Mouse (Mus musculus) lung, postnatal 4 days (tissue): ENCODE data around the gene Grin2d.

Source experiments
- DNase-seq, 2 experiments: peaks; one replicate each; pipeline ENCODE4 v3.0.0; 2021

Gene Grin2d

GRCm38 (mm10) chr7:45850661-45851060, 27.5 kb downstream of the Grin2d start:
- DNase-seq, result no peak

GRCm38 (mm10) chr7:45848447-45849027, 29.6 kb downstream of the Grin2d start:
- DNase-seq, result no peak

GRCm38 (mm10) chr7:45842950-45843744, 35.0 kb downstream of the Grin2d start:
- DNase-seq, result no peak

- DNase-seq, result no peak
Measured at GRCm38 (mm10) chr7:45833924-45834323, 44.3 kb downstream of the Grin2d start.

- DNase-seq, result peak; percentile 16 to 52
Measured at GRCm38 (mm10) chr7:45833148-45833790, 44.9 kb downstream of the Grin2d start.

GRCm38 (mm10) chr7:45832428-45832827, 45.8 kb downstream of the Grin2d start:
- no peak for DNase-seq

GRCm38 (mm10) chr7:45831128-45831525, 47.1 kb downstream of the Grin2d start:
- DNase-seq, result no peak

- DNase-seq, result peak; percentile 86 to 87
Measured at GRCm38 (mm10) chr7:45830427-45831127, 47.6 kb downstream of the Grin2d start, which contains the start of gene Grwd1. Grwd1 (minus strand) TSS chr7:45830944.

GRCm38 (mm10) chr7:45826631-45827030, 51.5 kb downstream of the Grin2d start:
- DNase-seq, result no peak

GRCm38 (mm10) chr7:45824598-45824997, 53.6 kb downstream of the Grin2d start, which contains the start of gene Kcnj14:
Kcnj14 (minus strand) TSS chr7:45824782.
- DNase-seq, result no peak

- DNase-seq, result no peak
Measured at GRCm38 (mm10) chr7:45820913-45821312, 57.3 kb downstream of the Grin2d start.

- no peak for DNase-seq
Measured at GRCm38 (mm10) chr7:45819843-45820242, 58.3 kb downstream of the Grin2d start.

- DNase-seq, result no peak
Measured at GRCm38 (mm10) chr7:45815984-45816351, 62.2 kb downstream of the Grin2d start.

GRCm38 (mm10) chr7:45815323-45815983, 62.7 kb downstream of the Grin2d start:
- DNase-seq, result no peak

- no peak for DNase-seq
Measured at GRCm38 (mm10) chr7:45814841-45815240, 63.3 kb downstream of the Grin2d start.

GRCm38 (mm10) chr7:45813787-45814779, 64.1 kb downstream of the Grin2d start, which contains the start of gene Cyth2:
Cyth2 (minus strand) TSS chr7:45814581.
- DNase-seq, result peak; percentile 99

GRCm38 (mm10) chr7:45812921-45813320, 65.3 kb downstream of the Grin2d start:
- DNase-seq, result no peak

- DNase-seq, result no peak
Measured at GRCm38 (mm10) chr7:45809276-45810075, 68.7 kb downstream of the Grin2d start.

- DNase-seq, result no peak
Measured at GRCm38 (mm10) chr7:45808471-45808870, 69.7 kb downstream of the Grin2d start.

- no peak for DNase-seq
Measured at GRCm38 (mm10) chr7:45805941-45806340, 72.2 kb downstream of the Grin2d start.
